Mouse (Mus musculus) ES-Bruce4 (cell line): ENCODE results near the gene Tmem108. TPM values are rescaled to one million over a fixed set of nuclear protein-coding genes. Genes with fewer than 3 reads are reported as not detected.
A peak's percentile ranks its signal among the peaks of the same experiment; 100 is the strongest.

Experiments
- H3K27ac ChIP-seq: 2 replicates; pipeline ENCODE4 v1.5.1; 2012; ENCODE audit warnings: low read length, inconsistent platforms; ENCODE audit not compliant: insufficient read depth
- H3K27me3 ChIP-seq: 2 replicates; pipeline ENCODE4 v1.6.1; 2012; ENCODE audit warnings: mild to moderate bottlenecking, low read length, inconsistent platforms; ENCODE audit not compliant: control insufficient read depth, poor library complexity, insufficient read depth, severe bottlenecking
- H3K36me3 ChIP-seq: 2 replicates; pipeline ENCODE4 v1.6.1; 2012; ENCODE audit warnings: inconsistent platforms, mild to moderate bottlenecking, low read length, moderate library complexity; ENCODE audit not compliant: control insufficient read depth, poor library complexity, insufficient read depth, severe bottlenecking
- H3K4me1 ChIP-seq: one replicate; pipeline ENCODE4 v1.8.1; 2011; ENCODE audit warnings: low read length; ENCODE audit not compliant: control insufficient read depth, insufficient read depth
- H3K4me3 ChIP-seq: 2 replicates; pipeline ENCODE4 v1.5.1; 2011; ENCODE audit warnings: low read depth, mild to moderate bottlenecking, low read length
- H3K9ac ChIP-seq: 2 replicates; pipeline ENCODE4 v1.6.1; 2012; ENCODE audit warnings: low read depth, mild to moderate bottlenecking, inconsistent platforms; ENCODE audit not compliant: poor library complexity, severe bottlenecking
- H3K9me3 ChIP-seq: replicated peaks from 2 replicates; pipeline ENCODE4 v1.6.1; 2012; ENCODE audit warnings: mild to moderate bottlenecking, low read length, inconsistent platforms; ENCODE audit not compliant: control insufficient read depth, poor library complexity, insufficient read depth, severe bottlenecking
- CTCF ChIP-seq: IDR thresholded peaks from one replicate; pipeline ENCODE4 v1.8.1; 2011; ENCODE audit warnings: low read depth, low read length
- EP300 ChIP-seq: IDR thresholded peaks from 2 replicates; pipeline ENCODE4 v1.6.1; 2011; ENCODE audit warnings: low read depth, low read length; ENCODE audit not compliant: insufficient read depth
- POLR2A ChIP-seq: IDR thresholded peaks from one replicate; pipeline ENCODE4 v1.8.1; 2011; ENCODE audit warnings: low read length; ENCODE audit not compliant: insufficient read depth
- polyA plus RNA-seq: library from polyadenylated mRNA; stranded (reverse); fragments of >200 nt; gene quantifications from 2 replicates; pipeline ENCODE4 v1.2.4, GENCODE M21; 2011; ENCODE audit warnings: low read depth; ENCODE audit not compliant: missing spikeins, insufficient read depth, insufficient read length

Gene Tmem108
- polyA plus RNA-seq, 1 experiment, result 2.1 TPM

- Histone ChIP-seq H3K36me3 (no peaks in the 10 kb centered on the region), H3K4me1 (no peaks in the 10 kb centered on the region), H3K27me3 (no peaks in the 10 kb centered on the region), H3K9ac (no peak overlapping the region), H3K9me3 (no peaks in the 10 kb centered on the region), H3K4me3 (no peak overlapping the region), H3K27ac (no peak overlapping the region)
- TF ChIP-seq POLR2A (no peak), EP300 (no peak), CTCF (no peak)
Observed at GRCm38 (mm10) chr9:103708514-103709173, 53.0 kb downstream of the Tmem108 start.

- no peaks in the 10 kb centered on the region for H3K4me1 ChIP-seq
- H3K9me3 ChIP-seq, result no peaks in the 10 kb centered on the region
- no peak overlapping the region for H3K9ac ChIP-seq
- H3K36me3 ChIP-seq, result no peaks in the 10 kb centered on the region
- H3K4me3 ChIP-seq, result no peak overlapping the region
- H3K27me3 ChIP-seq, result no peaks in the 10 kb centered on the region
- no peak for TF ChIP-seq EP300
- TF ChIP-seq CTCF, result no peak
- no peak for TF ChIP-seq POLR2A
- no peak overlapping the region for H3K27ac ChIP-seq
Observed at GRCm38 (mm10) chr9:103707857-103708256, 53.8 kb downstream of the Tmem108 start.

- H3K27ac ChIP-seq, result no peak overlapping the region
- H3K27me3 ChIP-seq, result no peaks in the 10 kb centered on the region
- H3K4me3 ChIP-seq, result no peak overlapping the region
- no peak overlapping the region for H3K9ac ChIP-seq
- TF ChIP-seq POLR2A, result no peak
- no peak for TF ChIP-seq CTCF
- no peak for TF ChIP-seq EP300
- H3K9me3 ChIP-seq, result no peaks in the 10 kb centered on the region
- H3K36me3 ChIP-seq, result no peaks in the 10 kb centered on the region
- no peaks in the 10 kb centered on the region for H3K4me1 ChIP-seq
Observed at GRCm38 (mm10) chr9:103707000-103707790, 54.4 kb downstream of the Tmem108 start.

- Histone ChIP-seq H3K27me3 (no peaks in the 10 kb centered on the region), H3K9ac (no peak overlapping the region), H3K4me1 (peaks cover 2% of the 10 kb centered on the region), H3K4me3 (no peak overlapping the region), H3K27ac (no peak overlapping the region), H3K9me3 (no peaks in the 10 kb centered on the region), H3K36me3 (no peaks in the 10 kb centered on the region)
- TF ChIP-seq POLR2A (no peak), CTCF (peak; percentile 25), EP300 (no peak)
Observed at GRCm38 (mm10) chr9:103705717-103706116, 55.9 kb downstream of the Tmem108 start.

GRCm38 (mm10) chr9:103703014-103703413 lies 58.6 kb downstream of the Tmem108 start:
- H3K4me3 ChIP-seq, result no peak overlapping the region
- no peaks in the 10 kb centered on the region for H3K36me3 ChIP-seq
- H3K27me3 ChIP-seq, result no peaks in the 10 kb centered on the region
- no peak overlapping the region for H3K9ac ChIP-seq
- TF ChIP-seq CTCF, result peak; percentile 4
- no peak for TF ChIP-seq EP300
- TF ChIP-seq POLR2A, result no peak
- H3K4me1 ChIP-seq, result peaks cover 2% of the 10 kb centered on the region
- no peak overlapping the region for H3K27ac ChIP-seq
- H3K9me3 ChIP-seq, result no peaks in the 10 kb centered on the region

GRCm38 (mm10) chr9:103702452-103702851 lies 59.2 kb downstream of the Tmem108 start:
- TF ChIP-seq EP300, result no peak
- TF ChIP-seq CTCF, result no peak
- TF ChIP-seq POLR2A, result no peak
- H3K4me3 ChIP-seq, result no peak overlapping the region

More at GRCm38 (mm10) chr9:103702452-103702851, 59.2 kb downstream of the Tmem108 start:
- Histone ChIP-seq H3K36me3 (no peaks in the 10 kb centered on the region), H3K9me3 (no peaks in the 10 kb centered on the region), H3K9ac (no peak overlapping the region), H3K4me1 (peaks cover 2% of the 10 kb centered on the region), H3K27ac (no peak overlapping the region), H3K27me3 (no peaks in the 10 kb centered on the region)
